8 mouse cellular contexts compared by ENCODE assay signal in the genomic region with DNA sequence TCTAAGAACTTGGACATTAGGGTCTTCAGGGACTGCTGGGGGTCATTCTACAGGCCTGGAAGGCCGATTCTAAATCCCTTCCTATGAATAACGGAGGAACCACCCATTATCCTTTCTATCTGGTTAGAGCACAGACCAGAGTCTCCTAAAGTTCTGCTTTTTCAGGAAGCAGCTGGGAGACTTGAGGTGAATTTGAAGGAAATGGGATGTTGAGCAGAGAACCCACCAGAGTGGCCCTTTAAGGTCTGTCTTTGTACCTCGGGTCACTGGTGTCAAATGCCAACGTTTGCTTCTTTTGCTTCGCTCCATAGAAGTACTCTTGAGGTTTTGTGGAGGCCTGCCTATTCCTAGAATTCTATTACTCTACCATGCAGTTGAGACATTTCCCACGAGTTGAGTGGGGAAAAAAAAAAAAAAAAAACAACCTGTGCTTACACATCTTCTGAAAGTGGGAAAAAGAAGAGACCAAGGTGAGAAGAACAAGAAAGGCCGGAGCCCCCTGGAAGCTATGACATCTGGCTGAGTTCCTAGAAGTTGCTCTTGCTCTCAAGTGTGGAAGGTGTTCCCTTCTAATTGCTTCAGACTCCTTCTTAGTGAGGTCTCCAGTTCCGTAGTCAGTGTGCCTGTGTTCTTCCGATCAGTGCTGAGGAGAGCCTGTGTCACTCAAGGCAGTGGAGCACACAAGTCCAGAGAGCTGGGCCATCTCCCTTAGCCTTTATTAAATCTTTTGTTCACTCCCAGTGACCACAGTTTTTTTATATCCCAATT. TPM values are rescaled to one million over a fixed set of nuclear protein-coding genes. Genes with fewer than 3 reads are reported as not detected.
DNase-seq lines count a peak whose midpoint lies in the region; ATAC-seq lines count a peak whose summit lies in the region.

No protein-coding gene starts in this region.

- H3K9ac ChIP-seq in forebrain, embryonic 14.5 days (ENCODE audit: low read length), result peak overlapping the region; percentile 52; the same call in 1 of the 2 replicates
- H3K9ac ChIP-seq in liver, embryonic 11.5 days (ENCODE audit: low read depth, low read length), result peak overlapping the region; percentile 1; the same call in 1 of the 2 replicates

- H3K4me3 ChIP-seq in forebrain, embryonic 14.5 days (ENCODE audit: low read depth, low read length), result peak overlapping the region; percentile 10; the same call in 1 of the 2 replicates
- no peak overlapping the region for H3K4me3 ChIP-seq in liver, embryonic 11.5 days (ENCODE audit: low read depth, low read length)

- peak overlapping the region; percentile 100 for H3K4me2 ChIP-seq in forebrain, embryonic 14.5 days (ENCODE audit: low read length)
- H3K4me2 ChIP-seq in liver, embryonic 11.5 days, result peak overlapping the region; percentile 40

- ATAC-seq in forebrain, embryonic 14.5 days, result no peak
- ATAC-seq in liver, embryonic 11.5 days (replicated peaks; ENCODE audit: low FRiP score), result no peak
- ATAC-seq in erythroid progenitor cell, adult 5-6 weeks (replicated peaks; ENCODE audit: low FRiP score, poor library complexity, severe bottlenecking), result no peak
- no peak for ATAC-seq in monocyte, adult 5-6 weeks (replicated peaks; ENCODE audit: insufficient number of reproducible peaks, low FRiP score, low TSS enrichment, poor library complexity, severe bottlenecking)

- 23% methylated on average over 9 of the region's 9 CpGs for WGBS in forebrain, embryonic 14.5 days
- 33% methylated on average over 9 of the region's 9 CpGs for WGBS in liver, embryonic 11.5 days

- H3K9me3 ChIP-seq in forebrain, embryonic 14.5 days (replicated peaks; ENCODE audit: control insufficient read depth, low read length), result no peaks in the 10 kb centered on the region
- no peaks in the 10 kb centered on the region for H3K9me3 ChIP-seq in liver, embryonic 11.5 days (ENCODE audit: control insufficient read depth, low read length)

- H3K36me3 ChIP-seq in forebrain, embryonic 14.5 days (ENCODE audit: control insufficient read depth, insufficient read depth, low read length), result no peaks in the 10 kb centered on the region
- no peaks in the 10 kb centered on the region for H3K36me3 ChIP-seq in liver, embryonic 11.5 days (ENCODE audit: control insufficient read depth, insufficient read depth, low read length)

- H3K4me1 ChIP-seq in forebrain, embryonic 14.5 days (ENCODE audit: control insufficient read depth, insufficient read depth, low read length), result peaks cover 29% of the 10 kb centered on the region
- H3K4me1 ChIP-seq in liver, embryonic 11.5 days (replicated peaks; ENCODE audit: control insufficient read depth, insufficient read depth, low read length), result peaks cover 26% of the 10 kb centered on the region

- DNase-seq in cerebellum, adult 9-11 months, result peak; percentile 60
- no peak for DNase-seq in cerebellum, postnatal 10 days
- peak; percentile 55 for DNase-seq in 416B (ENCODE audit: low read depth)
- DNase-seq in forebrain, embryonic 14.5 days (ENCODE audit: low spot score), result no peak
- no peak for DNase-seq in liver, embryonic 11.5 days (ENCODE audit: low spot score)
- no peak for DNase-seq in natural killer cell, adult 2 months (ENCODE audit: low spot score in 2 of 2)

- H3K27ac ChIP-seq in forebrain, embryonic 14.5 days (ENCODE audit: low read depth, low read length), result peak overlapping the region; percentile 100
- peak overlapping the region; percentile 74 for H3K27ac ChIP-seq in liver, embryonic 11.5 days (ENCODE audit: low read depth, low read length)

- no peaks in the 10 kb centered on the region for H3K27me3 ChIP-seq in forebrain, embryonic 14.5 days (replicated peaks; ENCODE audit: control insufficient read depth, insufficient read depth, low read length)
- H3K27me3 ChIP-seq in liver, embryonic 11.5 days (replicated peaks; ENCODE audit: control insufficient read depth, insufficient read depth, low read length), result peaks cover 30% of the 10 kb centered on the region

RNA-seq across cellular contexts. Expression of a gene that starts 0.6 kb away (rescaled TPM):
- 479 and 481 TPM in 2 replicates for polyA plus RNA-seq in forebrain, embryonic 14.5 days (2014; fragmentation: Nextera tagmentation; extraction: Ambion mirVana)
- 75.1 and 80.6 TPM in 2 replicates for polyA plus RNA-seq in liver, embryonic 11.5 days (2014; fragmentation: Nextera tagmentation; extraction: Ambion mirVana)
- total RNA-seq in erythroid progenitor cell, adult 5-6 weeks (2015; ENCODE audit: low replicate concordance), result 15.5 and 20.5 TPM in 2 replicates
- total RNA-seq in erythroid progenitor cell, adult 5-6 weeks (2017; ENCODE audit: low replicate concordance), result 7.9 and 18.6 TPM in 2 replicates
- total RNA-seq in monocyte, adult 5-6 weeks (2017), result 89.3 to 145 TPM (median 115 TPM) in 3 replicates

RNA-seq across cellular contexts. Expression of a gene that starts 9.0 kb away (rescaled TPM):
- polyA plus RNA-seq in forebrain, embryonic 14.5 days (2014; fragmentation: Nextera tagmentation; extraction: Ambion mirVana), result 1.2 and 2.7 TPM in 2 replicates
- 0.35 and 0.64 TPM in 2 replicates for polyA plus RNA-seq in liver, embryonic 11.5 days (2014; fragmentation: Nextera tagmentation; extraction: Ambion mirVana)
- 1.8 TPM in 1 of 2 replicates, not detected in the other for total RNA-seq in erythroid progenitor cell, adult 5-6 weeks (2015; ENCODE audit: low replicate concordance)
- 0.90 TPM in 1 of 2 replicates, not detected in the other for total RNA-seq in erythroid progenitor cell, adult 5-6 weeks (2017; ENCODE audit: low replicate concordance)
- total RNA-seq in monocyte, adult 5-6 weeks (2017), result 0.68 TPM in 1 of 3 replicates, not detected in the others

RNA-seq across cellular contexts. Expression of a gene that starts 10.7 kb away (rescaled TPM):
- polyA plus RNA-seq in forebrain, embryonic 14.5 days (2014; fragmentation: Nextera tagmentation; extraction: Ambion mirVana), result 470 and 520 TPM in 2 replicates
- polyA plus RNA-seq in liver, embryonic 11.5 days (2014; fragmentation: Nextera tagmentation; extraction: Ambion mirVana), result 257 and 264 TPM in 2 replicates
- 44.0 and 45.3 TPM in 2 replicates for total RNA-seq in erythroid progenitor cell, adult 5-6 weeks (2015; ENCODE audit: low replicate concordance)
- total RNA-seq in erythroid progenitor cell, adult 5-6 weeks (2017; ENCODE audit: low replicate concordance), result 18.5 and 42.2 TPM in 2 replicates
- 46.8 to 65.2 TPM (median 56.4 TPM) in 3 replicates for total RNA-seq in monocyte, adult 5-6 weeks (2017)

RNA-seq across cellular contexts. Expression of a gene that starts 32.5 kb away (rescaled TPM):
- polyA plus RNA-seq in forebrain, embryonic 14.5 days (2014; fragmentation: Nextera tagmentation; extraction: Ambion mirVana), result 0.29 and 0.38 TPM in 2 replicates
- not detected in 2 replicates for polyA plus RNA-seq in liver, embryonic 11.5 days (2014; fragmentation: Nextera tagmentation; extraction: Ambion mirVana)
- 4.3 and 12.2 TPM in 2 replicates for total RNA-seq in erythroid progenitor cell, adult 5-6 weeks (2015; ENCODE audit: low replicate concordance)
- 5.0 and 6.8 TPM in 2 replicates for total RNA-seq in erythroid progenitor cell, adult 5-6 weeks (2017; ENCODE audit: low replicate concordance)
- 3.1 to 5.2 TPM (median 4.0 TPM) in 3 replicates for total RNA-seq in monocyte, adult 5-6 weeks (2017)

RNA-seq across cellular contexts. Expression of a gene that starts 44.8 kb away (rescaled TPM):
- 96.5 and 105 TPM in 2 replicates for polyA plus RNA-seq in forebrain, embryonic 14.5 days (2014; fragmentation: Nextera tagmentation; extraction: Ambion mirVana)
- polyA plus RNA-seq in liver, embryonic 11.5 days (2014; fragmentation: Nextera tagmentation; extraction: Ambion mirVana), result 147 and 159 TPM in 2 replicates
- 14.3 and 17.3 TPM in 2 replicates for total RNA-seq in erythroid progenitor cell, adult 5-6 weeks (2015; ENCODE audit: low replicate concordance)
- 4.1 and 4.9 TPM in 2 replicates for total RNA-seq in erythroid progenitor cell, adult 5-6 weeks (2017; ENCODE audit: low replicate concordance)
- 7.6 to 25.6 TPM (median 21.5 TPM) in 3 replicates for total RNA-seq in monocyte, adult 5-6 weeks (2017)

Comparison
In these comparisons a context has a peak if more than half of its experiments do, and no peak if none do; other contexts are left out.
1. DNase-seq: peak in cerebellum, adult 9-11 months (single experiment) and 416B (single experiment); none in cerebellum, postnatal 10 days (0 of 2), forebrain, embryonic 14.5 days (single experiment), liver, embryonic 11.5 days (single experiment) and natural killer cell, adult 2 months (0 of 2).